Mouse (Mus musculus) ES-Bruce4 (cell line): ENCODE data around the gene Zfp217.

Source experiments
- CTCF ChIP-seq: IDR thresholded peaks from one replicate; pipeline ENCODE4 v1.8.1; 2011; ENCODE audit warnings: low read depth, low read length
- EP300 ChIP-seq: IDR thresholded peaks from 2 replicates; pipeline ENCODE4 v1.6.1; 2011; ENCODE audit warnings: low read depth, low read length; ENCODE audit not compliant: insufficient read depth
- POLR2A ChIP-seq: IDR thresholded peaks from one replicate; pipeline ENCODE4 v1.8.1; 2011; ENCODE audit warnings: low read length; ENCODE audit not compliant: insufficient read depth

DNA sequence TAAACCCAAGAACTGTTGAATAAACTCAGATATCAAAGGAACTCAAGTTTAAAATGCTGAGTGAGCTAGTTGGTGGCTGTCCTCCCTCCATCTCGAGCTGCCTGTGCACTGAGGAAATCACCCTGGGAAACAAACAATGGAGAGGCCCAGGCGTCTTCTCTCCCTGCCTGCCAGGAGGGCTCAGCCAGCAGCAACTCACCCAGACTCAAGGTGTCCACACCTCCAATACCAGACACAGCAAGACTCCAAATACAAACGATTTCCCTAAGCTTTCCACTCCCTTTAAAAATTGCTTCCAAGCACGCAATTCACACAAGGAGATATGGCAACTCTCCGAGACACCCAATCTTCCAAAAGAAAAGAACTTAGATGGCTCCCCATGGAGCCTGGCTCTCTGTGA is 38.4 kb downstream of the Zfp217 start:
- no peak for TF ChIP-seq CTCF
- no peak for TF ChIP-seq POLR2A
- no peak for TF ChIP-seq EP300
